Comparison of ENCODE assay signal across 13 mouse cellular contexts in the genomic region with DNA sequence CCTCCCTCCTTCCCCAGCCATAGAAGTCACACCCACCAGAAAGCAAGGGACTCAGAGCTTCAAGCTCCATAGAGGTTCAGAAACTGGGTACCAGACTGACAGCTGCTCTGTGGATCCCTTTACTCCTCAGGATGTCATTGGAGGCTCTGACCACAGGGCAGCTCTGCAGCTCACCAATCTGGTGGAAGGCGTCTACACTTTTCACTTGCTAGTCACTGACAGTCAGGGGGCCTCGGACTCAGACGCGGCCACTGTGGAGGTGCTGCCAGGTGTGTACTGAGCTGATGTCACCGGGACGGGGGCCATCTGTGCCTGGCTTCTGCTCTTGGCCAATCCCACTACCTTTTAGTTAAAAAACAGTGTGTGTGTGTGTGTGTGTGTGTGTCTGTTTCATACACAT. TPM values are rescaled to one million over a fixed set of nuclear protein-coding genes. Genes with fewer than 3 reads are reported as not detected.
A peak's percentile ranks its signal among the peaks of the same experiment; 100 is the strongest.
DNase-seq lines count a peak whose midpoint lies in the region; ATAC-seq and TF ChIP-seq lines count a peak whose summit lies in the region.
"Had no signal": no experiment of that assay in that cellular context is flagged by ENCODE, and none has a peak within 500 bp of the region (broad histone marks: within the 10 kb centered on the region; RNA-seq: fewer than 3 reads in every experiment).

No protein-coding gene starts in this region.

- POLR2A ChIA-PET in Patski (lab: Charles Lee) = no interaction called here

- intact Hi-C loops in gastrocnemius, postnatal 14 days (cut with DNase I; ENCODE audit: low total_unique reads) = no loop called here

- CTCF ChIA-PET in Patski (lab: Charles Lee) = interaction anchor here (0.9 to 2.1 kb wide), 4 partner anchors 28 to 57 kb away, joined by 3 to 5 read pairs (median 4); no protein-coding TSS in a partner anchor

- peak; percentile 15 to 25 for DNase-seq in cerebellum, postnatal 14 days
- DNase-seq in cerebellum, postnatal 4 days (ENCODE audit: low spot score in 2 of 2) = no peak
- DNase-seq in layer of hippocampus, adult 2 months (ENCODE audit: low spot score in 2 of 2) = no peak
- no peak for DNase-seq in layer of hippocampus, adult 9-10 months (ENCODE audit: low spot score)
- DNase-seq in Patski (ENCODE audit: low read depth, low spot score) = no peak
- DNase-seq in kidney, postnatal 36 days = peak; percentile 48 to 75
- no peak for DNase-seq in frontal cortex, postnatal 36 days (ENCODE audit: low spot score in 2 of 2)
- DNase-seq in gastrocnemius, postnatal 14 days = no peak
- DNase-seq: B cell, adult 2 months; gastrocnemius, postnatal 25 days had no signal

- H3K27ac ChIP-seq in layer of hippocampus, adult 2 months = no peak overlapping the region
- H3K27ac ChIP-seq: forebrain, embryonic 15.5 days; midbrain, embryonic 10.5 days had no signal

- no peak for ATAC-seq in Patski
- ATAC-seq: forebrain, embryonic 15.5 days had no signal

- in situ Hi-C loops in Patski (cut with MboI; ENCODE audit: low pct_unique_long_range_greater_than_20kb) = no loop called here

- no peaks in the 10 kb centered on the region for H3K27me3 ChIP-seq in Patski
- H3K27me3 ChIP-seq: forebrain, embryonic 15.5 days had no signal

- peak; percentile 50 for TF ChIP-seq CTCF in layer of hippocampus, adult 2 months (conservative IDR thresholded peaks at IDR 0.05)
- peak; percentile 38 for TF ChIP-seq CTCF in Patski (IDR thresholded peaks at IDR 0.05)

- no peak overlapping the region for H3K4me3 ChIP-seq in layer of hippocampus, adult 2 months
- H3K4me3 ChIP-seq: forebrain, embryonic 15.5 days; midbrain, embryonic 10.5 days had no signal

RNA-seq across cellular contexts. Expression of gene D130043K22Rik, which starts 37.5 kb away (rescaled TPM):
- total RNA-seq in layer of hippocampus, adult 2 months (2021) = 10 to 100 TPM; 27.0 to 27.6 TPM
- polyA plus RNA-seq in Patski (2021) = 0.19 TPM
- total RNA-seq in gastrocnemius, postnatal 14 days (2021) = not detected
- total RNA-seq: gastrocnemius, postnatal 25 days had no signal
- polyA plus RNA-seq: heart, postnatal 0 days had no signal

RNA-seq across cellular contexts. Expression of gene Tdp2, which starts 50.9 kb away (rescaled TPM):
- 10 to 100 TPM; 22.0 to 22.7 TPM for total RNA-seq in layer of hippocampus, adult 2 months (2021)
- polyA plus RNA-seq in Patski (2021) = 33.8 TPM
- total RNA-seq in gastrocnemius, postnatal 14 days (2021) = 1 to 10 TPM; 7.3 to 9.2 TPM

RNA-seq across cellular contexts. Expression of gene Acot13, which starts 51.1 kb away (rescaled TPM):
- total RNA-seq in layer of hippocampus, adult 2 months (2021) = 100 to 1,000 TPM; 103 TPM
- polyA plus RNA-seq in Patski (2021) = 132 TPM
- total RNA-seq in gastrocnemius, postnatal 14 days (2021) = 100 to 1,000 TPM in 1 of 2 experiments, 10 to 100 TPM in 1; 94.2 to 119 TPM

RNA-seq across cellular contexts. Expression of gene Aldh5a1, which starts 55.0 kb away (rescaled TPM):
- 10 to 100 TPM; 63.0 to 64.3 TPM for total RNA-seq in layer of hippocampus, adult 2 months (2021)
- 15.6 TPM for polyA plus RNA-seq in Patski (2021)
- total RNA-seq in gastrocnemius, postnatal 14 days (2021) = 1 to 10 TPM; 3.4 to 3.7 TPM

Comparison
In these comparisons a context has a peak if more than half of its experiments do, and no peak if none do; other contexts are left out.
1. DNase-seq: peak in cerebellum, postnatal 14 days (2 of 2) and kidney, postnatal 36 days (2 of 2); none in cerebellum, postnatal 4 days (0 of 2), layer of hippocampus, adult 2 months (0 of 2), layer of hippocampus, adult 9-10 months (single experiment), Patski (single experiment), frontal cortex, postnatal 36 days (0 of 2) and gastrocnemius, postnatal 14 days (single experiment).
2. RNA of gene D130043K22Rik, which starts 37.5 kb away (total RNA-seq): 27.0 to 27.6 TPM in layer of hippocampus, adult 2 months; not detected in gastrocnemius, postnatal 14 days; every median in the first group is over 10 times any median in the second.